Mouse (Mus musculus): ENCODE data around the gene Trim69. TPM values are rescaled to one million over a fixed set of nuclear protein-coding genes. Genes with fewer than 3 reads are reported as not detected.

Trim69 gene
- polyA plus RNA-seq, 1 experiment from 2014 or later = not detected

GRCm38 (mm10) chr2:122223654-122224053 lies 63.2 kb downstream of the Trim69 start:
- ATAC-seq (peak; percentile 31; the same call in 1 of the 2 replicates), DNase-seq (no peak)
- Histone ChIP-seq H3K36me3 (replicated peaks; ENCODE audit: insufficient read depth, low read length) (no peaks in the 10 kb centered on the region), H3K4me1 (ENCODE audit: insufficient read depth) (no peaks in the 10 kb centered on the region), H3K27ac (ENCODE audit: low read depth) (no peak overlapping the region), H3K9ac (replicated peaks) (no peak overlapping the region), H3K9me3 (ENCODE audit: low read length) (no peaks in the 10 kb centered on the region), H3K4me3 (ENCODE audit: low read depth, low read length) (no peak overlapping the region), H3K27me3 (ENCODE audit: insufficient read depth, low read length) (no peaks in the 10 kb centered on the region), H3K4me2 (ENCODE audit: low read depth, low read length) (no peak overlapping the region)
- no peak; the same call in 1 of the 2 replicates for TF ChIP-seq EP300 (IDR thresholded peaks at IDR 0.05; ENCODE audit: low read depth)
- TF ChIP-seq CTCF (IDR thresholded peaks at IDR 0.05; ENCODE audit: low read depth) = no peak

Other genes with a start within 250 kb of the Trim69 start
- 10.8 and 12.1 TPM in 2 replicates for gene Ctdspl2, start 204.7 kb upstream of the Trim69 start, polyA plus RNA-seq (2015; fragmentation: Nextera tagmentation; extraction: Ambion mirVana)
- gene Mageb3, start 204.6 kb upstream of the Trim69 start, polyA plus RNA-seq (2015; fragmentation: Nextera tagmentation; extraction: Ambion mirVana) = 0.06 TPM in 1 of 2 replicates, not detected in the other
- gene Eif3j1, start 132.2 kb upstream of the Trim69 start, polyA plus RNA-seq (2015; fragmentation: Nextera tagmentation; extraction: Ambion mirVana) = 9.8 and 10.3 TPM in 2 replicates
- 1.6 and 2.2 TPM in 2 replicates for gene Spg11, start 42.3 kb upstream of the Trim69 start, polyA plus RNA-seq (2015; fragmentation: Nextera tagmentation; extraction: Ambion mirVana)
- 1,317 and 1,377 TPM in 2 replicates for gene B2m, start 13.0 kb upstream of the Trim69 start, polyA plus RNA-seq (2015; fragmentation: Nextera tagmentation; extraction: Ambion mirVana)
- 0.14 and 0.18 TPM in 2 replicates for gene Patl2, start 25.5 kb downstream of the Trim69 start, polyA plus RNA-seq (2015; fragmentation: Nextera tagmentation; extraction: Ambion mirVana)
- gene Terb2, start 25.6 kb downstream of the Trim69 start, polyA plus RNA-seq (2015; fragmentation: Nextera tagmentation; extraction: Ambion mirVana) = not detected in 2 replicates
- 294 and 325 TPM in 2 replicates for gene Sord, start 74.0 kb downstream of the Trim69 start, polyA plus RNA-seq (2015; fragmentation: Nextera tagmentation; extraction: Ambion mirVana)
- 0.02 TPM in 2 replicates for gene Duox2, start 137.7 kb downstream of the Trim69 start, polyA plus RNA-seq (2015; fragmentation: Nextera tagmentation; extraction: Ambion mirVana)
- gene Duoxa2, start 138.2 kb downstream of the Trim69 start, polyA plus RNA-seq (2015; fragmentation: Nextera tagmentation; extraction: Ambion mirVana) = not detected in 2 replicates
- gene Duoxa1, start 153.0 kb downstream of the Trim69 start, polyA plus RNA-seq (2015; fragmentation: Nextera tagmentation; extraction: Ambion mirVana) = not detected in 2 replicates
- gene Duox1, start 155.0 kb downstream of the Trim69 start, polyA plus RNA-seq (2015; fragmentation: Nextera tagmentation; extraction: Ambion mirVana) = not detected in 2 replicates
- 1.2 and 1.3 TPM in 2 replicates for gene Shf, start 208.5 kb downstream of the Trim69 start, polyA plus RNA-seq (2015; fragmentation: Nextera tagmentation; extraction: Ambion mirVana)